Mouse (Mus musculus) c-Kit-negative CD71-positive TER-119-positive erythroid progenitor cells, embryonic 14.5 days (primary cell): ENCODE measurements around the gene Zfp36l2.
"Not testable (repeated sequence)": the region's sequence is repeated elsewhere in the genome, so short reads cannot be mapped to it uniquely, and the experiment has no call there.

ENCODE experiments used
- DNase-seq: peaks from one replicate; pipeline ENCODE4 v3.0.0-alpha.2; 2013; ENCODE audit warnings: low read depth, low spot score

Zfp36l2 gene

GRCm38 (mm10) chr17:84195003-84195395, 7.3 kb upstream of the Zfp36l2 start:
- DNase-seq, result no peak

- DNase-seq, result no peak
Observed at GRCm38 (mm10) chr17:84194282-84195002, 6.7 kb upstream of the Zfp36l2 start.

- no peak for DNase-seq
Observed at GRCm38 (mm10) chr17:84193411-84193810, 5.7 kb upstream of the Zfp36l2 start.

GRCm38 (mm10) chr17:84191946-84192345, 4.2 kb upstream of the Zfp36l2 start:
- DNase-seq, result no peak

- no peak for DNase-seq
Observed at GRCm38 (mm10) chr17:84190885-84191284, 3.1 kb upstream of the Zfp36l2 start.

GRCm38 (mm10) chr17:84189127-84189854, 1.5 kb upstream of the Zfp36l2 start:
- DNase-seq, result no peak

- DNase-seq, result no peak
Observed at GRCm38 (mm10) chr17:84188374-84188961, 721 bp upstream of the Zfp36l2 start.

GRCm38 (mm10) chr17:84187264-84187663, 483 bp downstream of the Zfp36l2 start:
- DNase-seq, result not testable (repeated sequence)

- DNase-seq, result no peak
Observed at GRCm38 (mm10) chr17:84186451-84187202, 1.1 kb downstream of the Zfp36l2 start.

GRCm38 (mm10) chr17:84185581-84186450, 1.9 kb downstream of the Zfp36l2 start:
- no peak for DNase-seq

- DNase-seq, result no peak
Observed at GRCm38 (mm10) chr17:84185011-84185411, 2.7 kb downstream of the Zfp36l2 start.

- DNase-seq, result peak; percentile 76
Observed at GRCm38 (mm10) chr17:84183291-84183781, 4.4 kb downstream of the Zfp36l2 start.

GRCm38 (mm10) chr17:84182311-84183271, 5.2 kb downstream of the Zfp36l2 start:
- no peak for DNase-seq

- no peak for DNase-seq
Observed at GRCm38 (mm10) chr17:84181502-84182310, 6.0 kb downstream of the Zfp36l2 start.

- no peak for DNase-seq
Observed at GRCm38 (mm10) chr17:84180715-84181501, 6.8 kb downstream of the Zfp36l2 start.

GRCm38 (mm10) chr17:84179973-84180365, 7.8 kb downstream of the Zfp36l2 start:
- DNase-seq, result no peak

- DNase-seq, result no peak
Observed at GRCm38 (mm10) chr17:84179026-84179972, 8.4 kb downstream of the Zfp36l2 start.
